Mouse (Mus musculus): ENCODE results near the gene Stard7. TPM values are rescaled to one million over a fixed set of nuclear protein-coding genes. Genes with fewer than 3 reads are reported as not detected.
A peak's percentile ranks its signal among the peaks of the same experiment; 100 is the strongest.
"Not testable (repeated sequence)": the region's sequence is repeated elsewhere in the genome, so short reads cannot be mapped to it uniquely, and the experiment has no call there.

The Stard7 gene
- polyA plus RNA-seq, 1 experiment, result 45.7 TPM

- no peaks in the 10 kb centered on the region for H3K36me3 ChIP-seq (ENCODE audit: control insufficient read depth, insufficient read depth, low read length, poor library complexity, severe bottlenecking)
- H3K27ac ChIP-seq (ENCODE audit: insufficient read depth, low read length), result no peak overlapping the region
- H3K4me3 ChIP-seq (ENCODE audit: low read depth, low read length), result peak overlapping the region; percentile 89
- no peak for TF ChIP-seq POLR2A (IDR thresholded peaks at IDR 0.05; ENCODE audit: insufficient read depth, low read length)
- no peak for TF ChIP-seq EP300 (IDR thresholded peaks at IDR 0.05; ENCODE audit: insufficient read depth, low read depth, low read length)
- no peak for TF ChIP-seq CTCF (IDR thresholded peaks at IDR 0.05; ENCODE audit: low read depth, low read length)
- H3K27me3 ChIP-seq (ENCODE audit: control insufficient read depth, insufficient read depth, low read length, poor library complexity, severe bottlenecking), result no peaks in the 10 kb centered on the region
- H3K9ac ChIP-seq (ENCODE audit: low read depth, poor library complexity, severe bottlenecking), result peak overlapping the region; percentile 93
- H3K9me3 ChIP-seq (replicated peaks; ENCODE audit: control insufficient read depth, insufficient read depth, low read length, poor library complexity, severe bottlenecking), result no peaks in the 10 kb centered on the region
- H3K4me1 ChIP-seq (ENCODE audit: control insufficient read depth, insufficient read depth, low read length), result no peaks in the 10 kb centered on the region
Measured at GRCm38 (mm10) chr2:127271042-127271515, 1.1 kb downstream of the Stard7 start.

GRCm38 (mm10) chr2:127272049-127272448 lies 2.0 kb downstream of the Stard7 start:
- not testable (repeated sequence) for H3K4me3 ChIP-seq (ENCODE audit: low read depth, low read length); H3K9me3 ChIP-seq (replicated peaks; ENCODE audit: control insufficient read depth, insufficient read depth, low read length, poor library complexity, severe bottlenecking); H3K9ac ChIP-seq (ENCODE audit: low read depth, poor library complexity, severe bottlenecking); H3K27ac ChIP-seq (ENCODE audit: insufficient read depth, low read length); H3K36me3 ChIP-seq (ENCODE audit: control insufficient read depth, insufficient read depth, low read length, poor library complexity, severe bottlenecking); H3K27me3 ChIP-seq (ENCODE audit: control insufficient read depth, insufficient read depth, low read length, poor library complexity, severe bottlenecking); H3K4me1 ChIP-seq (ENCODE audit: control insufficient read depth, insufficient read depth, low read length)

- H3K27ac ChIP-seq (ENCODE audit: insufficient read depth, low read length), result no peak overlapping the region
- H3K4me1 ChIP-seq (ENCODE audit: control insufficient read depth, insufficient read depth, low read length), result no peaks in the 10 kb centered on the region
- no peak overlapping the region for H3K9ac ChIP-seq (ENCODE audit: low read depth, poor library complexity, severe bottlenecking)
- no peaks in the 10 kb centered on the region for H3K36me3 ChIP-seq (ENCODE audit: control insufficient read depth, insufficient read depth, low read length, poor library complexity, severe bottlenecking)
- H3K9me3 ChIP-seq (replicated peaks; ENCODE audit: control insufficient read depth, insufficient read depth, low read length, poor library complexity, severe bottlenecking), result no peaks in the 10 kb centered on the region
- TF ChIP-seq POLR2A (IDR thresholded peaks at IDR 0.05; ENCODE audit: insufficient read depth, low read length) (no peak), CTCF (IDR thresholded peaks at IDR 0.05; ENCODE audit: low read depth, low read length) (no peak), EP300 (IDR thresholded peaks at IDR 0.05; ENCODE audit: insufficient read depth, low read depth, low read length) (no peak)
- no peak overlapping the region for H3K4me3 ChIP-seq (ENCODE audit: low read depth, low read length)
- no peaks in the 10 kb centered on the region for H3K27me3 ChIP-seq (ENCODE audit: control insufficient read depth, insufficient read depth, low read length, poor library complexity, severe bottlenecking)
Measured at GRCm38 (mm10) chr2:127272806-127273205, 2.8 kb downstream of the Stard7 start.

- no peak for TF ChIP-seq POLR2A (IDR thresholded peaks at IDR 0.05; ENCODE audit: insufficient read depth, low read length)
- TF ChIP-seq EP300 (IDR thresholded peaks at IDR 0.05; ENCODE audit: insufficient read depth, low read depth, low read length), result no peak
- no peak for TF ChIP-seq CTCF (IDR thresholded peaks at IDR 0.05; ENCODE audit: low read depth, low read length)
- no peaks in the 10 kb centered on the region for H3K27me3 ChIP-seq (ENCODE audit: control insufficient read depth, insufficient read depth, low read length, poor library complexity, severe bottlenecking)
- H3K4me1 ChIP-seq (ENCODE audit: control insufficient read depth, insufficient read depth, low read length), result no peaks in the 10 kb centered on the region
- H3K9me3 ChIP-seq (replicated peaks; ENCODE audit: control insufficient read depth, insufficient read depth, low read length, poor library complexity, severe bottlenecking), result no peaks in the 10 kb centered on the region
- no peak overlapping the region for H3K27ac ChIP-seq (ENCODE audit: insufficient read depth, low read length)
- no peak overlapping the region for H3K9ac ChIP-seq (ENCODE audit: low read depth, poor library complexity, severe bottlenecking)
- no peaks in the 10 kb centered on the region for H3K36me3 ChIP-seq (ENCODE audit: control insufficient read depth, insufficient read depth, low read length, poor library complexity, severe bottlenecking)
- no peak overlapping the region for H3K4me3 ChIP-seq (ENCODE audit: low read depth, low read length)
Measured at GRCm38 (mm10) chr2:127274590-127274989, 4.6 kb downstream of the Stard7 start.

- Histone ChIP-seq H3K36me3 (ENCODE audit: control insufficient read depth, insufficient read depth, low read length, poor library complexity, severe bottlenecking) (no peaks in the 10 kb centered on the region), H3K9me3 (replicated peaks; ENCODE audit: control insufficient read depth, insufficient read depth, low read length, poor library complexity, severe bottlenecking) (no peaks in the 10 kb centered on the region), H3K27me3 (ENCODE audit: control insufficient read depth, insufficient read depth, low read length, poor library complexity, severe bottlenecking) (no peaks in the 10 kb centered on the region), H3K9ac (ENCODE audit: low read depth, poor library complexity, severe bottlenecking) (no peak overlapping the region), H3K4me1 (ENCODE audit: control insufficient read depth, insufficient read depth, low read length) (no peaks in the 10 kb centered on the region), H3K27ac (ENCODE audit: insufficient read depth, low read length) (no peak overlapping the region), H3K4me3 (ENCODE audit: low read depth, low read length) (no peak overlapping the region)
- TF ChIP-seq POLR2A (IDR thresholded peaks at IDR 0.05; ENCODE audit: insufficient read depth, low read length), result no peak
- no peak for TF ChIP-seq EP300 (IDR thresholded peaks at IDR 0.05; ENCODE audit: insufficient read depth, low read depth, low read length)
- no peak for TF ChIP-seq CTCF (IDR thresholded peaks at IDR 0.05; ENCODE audit: low read depth, low read length)
Measured at GRCm38 (mm10) chr2:127275551-127276320, 5.7 kb downstream of the Stard7 start.

- Histone ChIP-seq H3K27ac (ENCODE audit: insufficient read depth, low read length) (no peak overlapping the region), H3K27me3 (ENCODE audit: control insufficient read depth, insufficient read depth, low read length, poor library complexity, severe bottlenecking) (no peaks in the 10 kb centered on the region), H3K4me3 (ENCODE audit: low read depth, low read length) (no peak overlapping the region), H3K9me3 (replicated peaks; ENCODE audit: control insufficient read depth, insufficient read depth, low read length, poor library complexity, severe bottlenecking) (no peaks in the 10 kb centered on the region), H3K9ac (ENCODE audit: low read depth, poor library complexity, severe bottlenecking) (no peak overlapping the region), H3K4me1 (ENCODE audit: control insufficient read depth, insufficient read depth, low read length) (no peaks in the 10 kb centered on the region), H3K36me3 (ENCODE audit: control insufficient read depth, insufficient read depth, low read length, poor library complexity, severe bottlenecking) (no peaks in the 10 kb centered on the region)
- TF ChIP-seq CTCF (IDR thresholded peaks at IDR 0.05; ENCODE audit: low read depth, low read length) (no peak), POLR2A (IDR thresholded peaks at IDR 0.05; ENCODE audit: insufficient read depth, low read length) (no peak), EP300 (IDR thresholded peaks at IDR 0.05; ENCODE audit: insufficient read depth, low read depth, low read length) (no peak)
Measured at GRCm38 (mm10) chr2:127278162-127278561, 8.1 kb downstream of the Stard7 start.
